Mouse (Mus musculus) cerebellum, postnatal 14 days (tissue): Measurements from ENCODE around the gene Ucp3.

Experiments
- DNase-seq, 2 experiments: peaks; one replicate each; pipeline ENCODE4 v3.0.0; 2021; ENCODE audit warnings: mixed read lengths in 2 of 2

Gene Ucp3

DNA sequence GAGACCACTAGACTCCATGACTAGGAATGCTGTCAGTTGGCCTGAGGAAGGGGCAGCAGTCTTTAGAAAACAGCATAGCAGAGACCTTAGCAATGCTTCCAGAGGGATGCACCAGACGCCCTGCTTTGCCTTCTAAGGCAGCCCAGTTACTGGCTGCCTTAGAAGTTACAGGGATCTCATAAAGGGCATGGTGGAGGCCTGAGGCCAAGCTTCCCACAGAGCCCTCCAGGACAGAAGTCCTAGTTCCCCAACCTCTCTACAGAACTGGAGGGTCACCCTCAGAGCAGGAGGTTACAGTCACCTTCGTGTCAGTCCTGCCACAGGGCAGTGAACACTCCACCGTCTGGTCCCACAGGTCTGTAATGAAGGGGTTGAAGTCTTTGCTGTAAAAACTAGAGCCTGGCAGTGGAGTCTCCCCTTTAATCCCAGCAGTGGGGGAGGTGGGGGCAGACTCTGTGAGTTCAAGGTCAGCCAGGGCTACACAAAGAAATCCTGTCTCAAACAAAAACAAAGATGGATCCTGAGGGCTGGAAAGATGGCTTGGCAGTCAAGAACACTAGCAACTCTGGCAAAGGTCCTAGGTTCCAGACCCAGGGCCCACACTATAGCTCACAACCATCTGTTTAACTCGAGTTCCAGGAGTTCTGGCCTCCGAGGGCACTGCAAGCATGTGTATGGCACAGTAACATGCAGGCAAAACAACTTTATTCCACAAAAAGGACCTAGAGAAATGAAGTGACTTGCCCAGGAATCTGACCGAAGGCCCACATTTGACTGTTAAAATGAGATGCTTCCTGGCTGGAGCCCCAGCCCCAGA, 28.4 kb downstream of the Ucp3 start:
- no peak for DNase-seq

DNA sequence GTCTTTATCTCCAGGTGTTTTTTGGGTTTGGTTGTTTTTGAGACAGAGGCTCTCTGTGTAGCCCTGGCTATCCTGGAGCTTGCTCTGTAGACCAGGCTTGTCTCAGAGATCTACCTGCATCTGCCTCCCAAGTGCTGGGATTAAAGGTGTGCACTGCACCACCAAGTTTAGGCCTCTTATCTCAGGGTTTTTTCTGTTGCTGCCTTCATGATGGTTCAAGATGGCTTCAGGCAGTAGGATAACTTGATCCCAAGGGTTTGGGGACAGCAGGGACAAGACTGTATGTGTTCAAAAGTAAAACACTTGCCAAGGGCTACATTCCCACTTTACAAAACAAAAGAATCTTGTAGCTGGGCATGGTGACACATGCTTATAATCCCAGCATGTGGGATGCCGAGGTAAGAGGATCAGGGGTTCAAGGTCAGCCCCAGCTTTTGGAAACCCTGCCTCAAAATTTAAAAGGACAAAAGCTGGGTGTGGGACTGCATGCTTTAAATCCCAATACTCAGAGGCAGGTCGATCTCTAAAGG, 29.1 kb downstream of the Ucp3 start:
- no peak for DNase-seq

DNA sequence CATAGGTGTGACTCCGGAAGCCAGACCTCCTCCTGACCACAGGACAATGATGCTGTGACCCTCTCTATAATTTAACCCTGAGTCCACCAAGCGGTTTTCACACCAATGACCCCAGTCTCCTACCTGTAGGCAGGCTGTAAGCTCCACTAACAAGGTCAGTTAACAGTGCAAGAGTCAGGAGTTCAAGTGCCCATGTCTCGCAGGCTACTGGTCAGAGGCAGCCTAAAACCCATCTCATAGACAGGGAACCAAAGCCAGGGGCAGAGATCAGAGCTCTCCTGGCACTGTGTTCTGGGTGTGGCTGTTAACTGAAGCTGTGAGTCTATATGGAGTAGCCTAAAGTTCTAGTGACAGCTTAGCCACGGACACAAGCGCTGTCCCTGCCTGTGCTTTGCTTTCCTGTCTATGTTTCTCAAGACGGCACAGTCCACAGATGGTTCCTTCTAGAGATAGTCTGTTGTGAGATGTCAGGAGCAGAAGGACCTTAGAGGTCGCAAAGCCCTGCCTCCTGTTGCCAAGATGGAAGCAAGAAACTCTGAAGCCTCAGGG, 29.7 kb downstream of the Ucp3 start:
- DNase-seq: no peak

DNA sequence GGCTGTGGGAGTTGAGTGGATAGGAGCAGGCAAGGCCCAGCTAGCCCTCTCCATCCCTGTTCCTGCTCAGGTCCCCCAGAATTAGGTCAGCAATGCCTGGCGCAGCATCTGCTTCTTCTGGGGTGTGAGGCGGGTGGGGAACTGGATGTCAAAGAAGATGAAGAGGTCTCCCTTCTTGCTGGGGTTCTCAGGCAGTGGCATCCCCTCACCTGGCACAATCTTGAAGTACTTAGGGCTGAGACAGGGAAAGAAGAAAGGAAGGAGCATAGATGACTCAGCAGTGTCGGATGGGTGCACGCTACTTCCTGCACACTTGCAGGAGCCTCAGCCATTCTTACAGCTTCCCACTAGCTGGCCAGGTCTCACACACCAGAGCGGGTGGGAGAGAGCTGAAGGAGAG, 30.3 kb downstream of the Ucp3 start:
- DNase-seq: no peak

DNA sequence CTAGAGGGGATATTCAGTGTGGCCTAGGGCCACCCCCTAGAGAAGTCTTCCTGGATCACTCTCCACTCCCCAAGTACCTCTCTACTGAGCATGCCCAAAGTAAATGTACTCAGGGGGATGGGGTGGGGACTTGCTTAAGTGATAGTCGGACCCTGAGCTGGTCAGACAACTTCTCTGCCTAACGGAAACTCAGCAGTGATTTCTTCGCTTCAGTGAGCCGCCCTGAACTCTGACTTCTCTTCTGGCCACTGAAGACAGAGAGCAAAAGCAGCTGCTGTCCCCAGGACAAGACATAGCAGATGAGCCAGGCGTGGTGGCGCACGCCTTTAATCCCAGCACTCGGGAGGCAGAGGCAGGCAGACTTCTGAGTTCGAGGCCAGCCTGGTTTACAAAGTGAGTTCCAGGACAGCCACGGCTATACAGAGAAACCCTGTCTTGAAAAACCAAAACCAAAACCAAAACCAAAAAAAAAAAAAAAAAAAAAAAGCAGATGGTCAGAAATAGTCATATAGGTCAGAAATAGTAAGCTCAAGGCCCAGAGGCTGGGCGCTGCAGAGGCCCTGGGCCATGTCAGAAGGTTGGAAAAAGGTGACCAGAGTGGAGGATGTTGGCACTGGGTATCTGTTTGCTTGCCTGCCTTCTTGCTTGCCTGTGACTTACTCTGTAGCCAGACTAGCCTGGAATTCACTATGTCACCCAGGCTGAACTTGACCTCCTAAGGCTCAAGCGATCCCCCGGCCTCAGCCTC, 32.1 kb downstream of the Ucp3 start:
- DNase-seq: no peak

DNA sequence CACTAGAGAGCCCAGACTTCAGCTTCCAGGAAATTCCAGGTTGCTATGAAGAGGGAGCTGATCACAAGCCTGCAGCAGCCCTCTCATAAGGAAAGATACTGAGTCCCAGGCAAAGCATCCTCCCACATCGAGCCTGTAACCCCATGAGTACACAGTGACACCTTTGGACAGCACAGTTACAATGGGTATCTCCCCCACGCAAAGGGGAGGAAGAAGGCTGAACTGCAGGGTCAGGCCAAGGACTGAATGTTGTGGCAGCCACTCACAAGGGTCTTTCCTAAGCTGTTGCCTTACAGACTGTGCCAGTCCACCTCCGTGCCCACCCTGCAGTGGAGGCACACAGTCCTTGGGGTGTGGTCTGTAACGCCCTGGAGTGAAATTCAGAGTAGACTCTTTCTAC, 33.7 kb downstream of the Ucp3 start:
- no peak for DNase-seq

DNA sequence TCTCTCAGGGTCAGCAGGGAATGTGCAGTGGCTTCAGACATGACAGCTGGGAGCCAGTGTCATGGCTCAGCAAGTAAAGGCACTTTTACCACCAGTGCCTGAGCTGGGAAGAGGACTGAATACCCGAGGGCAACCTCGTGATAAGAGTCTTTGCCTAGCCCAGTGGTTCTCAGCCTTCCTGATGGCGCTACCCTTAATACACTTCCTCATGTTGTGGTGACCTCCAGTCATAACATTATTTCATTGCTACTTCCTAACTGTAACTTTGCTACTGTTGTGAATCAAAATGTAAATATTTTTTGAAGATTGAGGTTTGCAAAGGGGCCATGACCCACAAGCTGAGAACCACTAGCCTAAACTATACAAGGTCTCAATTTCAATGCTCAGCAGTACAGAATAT, 35.9 kb downstream of the Ucp3 start:
- DNase-seq: no peak

DNA sequence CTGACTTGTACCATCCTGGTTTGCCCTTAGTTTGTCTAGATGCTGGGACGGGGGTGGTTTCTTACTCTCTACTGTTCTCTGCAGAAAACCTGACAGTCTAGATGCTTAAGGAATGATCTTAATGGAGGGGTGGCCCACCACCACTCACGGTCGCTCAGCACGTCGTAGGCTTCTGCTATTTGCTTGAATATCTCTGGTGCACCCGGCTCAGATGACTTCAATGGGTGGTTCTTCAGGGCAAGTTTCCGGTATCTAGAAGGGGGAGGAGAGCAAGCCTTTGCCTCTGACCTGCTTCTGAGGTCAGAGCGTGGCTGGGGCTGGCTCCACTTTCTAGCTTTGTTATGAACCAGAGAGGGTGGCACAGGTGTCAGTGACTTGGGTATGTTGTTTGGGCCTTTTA, 38.8 kb downstream of the Ucp3 start:
- no peak for DNase-seq

DNA sequence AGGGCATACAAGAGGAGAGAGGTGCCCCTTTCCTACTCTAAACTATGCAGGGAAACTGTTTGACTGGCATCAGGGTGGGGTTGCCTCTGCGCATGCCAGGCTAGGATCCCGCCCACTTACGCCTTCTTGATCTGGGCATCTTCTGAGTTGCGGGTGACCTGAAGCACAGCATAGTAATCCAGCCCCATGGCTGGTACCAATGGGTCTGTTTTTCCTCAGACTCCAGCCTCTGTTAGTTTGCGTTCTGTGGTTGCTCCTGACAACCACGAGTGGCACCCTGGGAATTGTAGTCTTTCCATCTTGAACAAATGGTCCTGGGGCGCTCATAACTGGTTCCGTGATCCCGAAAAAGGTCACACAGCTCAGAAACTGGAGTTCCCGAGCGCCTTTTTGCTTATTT, 41.8 kb downstream of the Ucp3 start, which contains the start of gene Dnajb13:
Gene Dnajb13 (minus strand): TSS at position 388 of the 400 bp plus-strand sequence.
- DNase-seq: no peak

DNA sequence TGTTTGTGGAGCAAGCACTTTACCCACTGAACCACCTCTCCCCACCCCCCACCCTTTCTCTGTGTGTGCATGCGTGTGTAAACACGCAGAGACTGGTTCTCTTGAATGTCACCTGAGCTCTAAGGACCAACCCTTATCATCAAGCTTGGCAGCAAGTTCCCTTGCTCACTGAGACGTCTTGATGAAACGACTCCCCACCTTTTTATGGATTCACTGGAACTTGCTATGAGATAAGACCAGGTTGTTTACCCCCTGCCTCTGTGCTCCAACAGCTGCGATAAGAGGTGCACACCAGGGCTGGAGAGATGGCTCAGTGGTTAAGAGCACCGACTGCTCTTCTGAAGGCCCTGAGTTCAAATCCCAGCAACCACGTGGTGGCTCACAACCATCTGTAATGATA, 47.4 kb downstream of the Ucp3 start:
- no peak for DNase-seq

DNA sequence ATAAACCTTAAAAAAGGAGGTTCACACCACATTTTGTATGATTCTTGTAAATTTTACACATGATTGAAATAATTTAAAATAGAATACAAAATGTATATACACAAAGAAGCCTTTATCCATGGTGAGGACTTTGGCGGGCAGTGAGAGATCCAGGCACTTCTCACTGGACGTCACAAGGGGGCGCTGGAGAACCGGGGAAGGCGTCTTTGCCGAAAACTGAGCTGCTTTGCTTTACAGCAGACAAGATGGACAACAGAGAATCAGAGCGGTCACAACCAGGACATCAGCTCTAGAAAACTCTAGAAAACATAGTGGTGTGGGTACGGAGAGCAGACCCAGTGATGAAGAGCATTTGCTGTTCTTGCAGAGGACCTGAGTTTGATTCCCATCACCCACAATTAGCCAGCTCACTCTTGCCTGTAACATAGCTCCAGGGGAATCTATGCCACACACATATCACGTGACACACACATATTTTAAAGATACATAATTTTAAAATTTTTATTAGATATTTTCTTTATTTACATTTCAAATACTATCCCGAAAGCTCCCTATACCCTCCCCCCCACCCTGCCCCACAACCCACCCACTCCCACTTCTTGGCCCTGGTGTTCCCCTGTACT, 48.0 kb downstream of the Ucp3 start:
- DNase-seq: peak; percentile 90 to 94

DNA sequence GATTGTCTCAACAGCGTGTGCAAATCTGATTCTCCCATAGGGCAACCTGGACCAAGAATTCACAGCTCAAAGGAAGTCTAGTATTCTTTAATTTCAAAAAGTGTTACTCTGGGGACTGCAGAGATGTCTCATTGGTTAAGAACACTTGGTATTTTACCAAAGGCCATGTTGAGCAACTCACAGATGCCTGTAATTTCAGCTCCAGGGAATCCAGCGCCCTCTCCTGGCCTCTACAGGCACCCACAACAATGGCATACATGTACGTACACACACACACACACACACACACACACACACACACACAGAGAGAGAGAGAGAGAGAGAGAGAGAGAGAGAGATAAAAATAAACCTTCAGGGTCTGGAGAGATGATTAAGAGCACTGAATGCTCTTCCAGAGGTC, 49.4 kb downstream of the Ucp3 start:
- no peak for DNase-seq

DNA sequence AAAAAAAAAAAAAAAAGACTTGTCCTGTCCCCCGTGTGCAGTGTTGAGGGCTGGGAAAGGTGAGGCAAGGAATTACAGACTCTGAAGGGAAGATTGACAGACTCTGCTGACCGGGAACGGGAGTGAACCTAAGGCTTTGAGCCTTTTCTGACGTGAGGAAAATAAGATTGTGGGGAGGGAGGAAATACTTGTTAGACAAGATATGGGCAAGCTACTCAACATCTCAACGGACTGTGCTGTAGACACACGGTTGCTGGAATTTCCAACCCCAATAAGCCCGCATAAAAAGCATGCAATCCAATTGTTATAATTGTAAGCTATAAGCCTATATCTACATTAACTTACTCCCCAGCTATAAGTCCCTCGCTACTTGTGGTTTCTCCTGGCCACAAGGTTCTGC, 51.9 kb downstream of the Ucp3 start:
- no peak for DNase-seq

DNA sequence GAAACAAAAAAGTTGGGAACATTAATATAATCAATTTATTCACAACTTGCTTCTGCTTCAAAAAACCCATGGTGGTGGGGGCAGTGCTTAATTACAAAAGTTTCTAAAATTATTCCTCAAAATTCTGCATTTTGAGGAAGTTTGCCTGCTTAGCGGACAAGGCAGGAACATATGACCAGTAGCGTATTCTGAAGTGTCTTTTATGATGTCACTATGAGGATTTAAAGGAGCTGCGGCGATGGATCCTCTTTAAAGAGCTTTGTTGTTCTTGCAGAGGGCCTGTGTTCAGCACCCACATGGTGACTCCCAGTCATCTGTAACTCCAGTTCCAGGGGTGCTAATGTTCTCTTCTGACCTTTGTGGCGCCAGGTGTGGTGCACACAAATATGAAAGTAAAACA, 58.0 kb downstream of the Ucp3 start:
- DNase-seq: no peak

DNA sequence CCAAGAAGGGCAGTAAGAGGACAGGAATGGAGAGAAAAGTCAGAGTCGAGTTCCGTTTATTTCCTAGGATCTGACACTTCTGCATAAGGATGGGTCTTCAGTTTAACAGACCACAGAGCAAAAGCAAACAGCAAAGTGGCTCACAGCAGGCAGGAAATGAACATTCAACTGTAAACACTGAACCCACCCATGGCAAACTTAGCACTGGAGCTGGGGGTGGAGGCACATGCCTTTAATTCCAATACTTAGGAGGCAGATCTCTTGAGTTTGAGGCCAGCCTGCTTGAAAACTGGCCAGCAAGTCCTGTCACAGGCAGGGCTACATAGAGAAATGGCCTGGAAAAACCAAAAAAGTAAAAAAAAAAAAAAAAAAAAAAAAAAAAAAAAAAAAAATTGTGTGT, 60.7 kb downstream of the Ucp3 start:
- DNase-seq: no peak

DNA sequence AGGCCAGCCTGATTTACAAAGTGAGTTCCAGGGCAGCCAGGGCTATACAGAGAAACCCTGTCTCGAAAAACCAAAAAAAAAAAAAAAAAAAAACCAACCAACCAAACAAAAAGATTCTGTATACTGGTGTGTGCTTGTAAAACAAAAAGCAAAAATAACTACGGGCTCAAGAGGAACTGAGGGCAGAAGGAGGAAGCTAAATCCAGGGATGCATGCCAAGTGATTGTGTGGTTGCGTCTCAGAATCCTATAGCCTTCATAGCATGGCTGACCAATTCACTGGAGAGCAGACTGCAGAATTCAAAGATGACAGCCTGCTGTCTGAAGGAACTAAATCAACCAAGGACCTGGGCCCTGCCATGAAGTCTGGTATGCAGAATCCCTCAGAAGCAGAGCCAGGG, 61.4 kb downstream of the Ucp3 start:
- DNase-seq: no peak

DNA sequence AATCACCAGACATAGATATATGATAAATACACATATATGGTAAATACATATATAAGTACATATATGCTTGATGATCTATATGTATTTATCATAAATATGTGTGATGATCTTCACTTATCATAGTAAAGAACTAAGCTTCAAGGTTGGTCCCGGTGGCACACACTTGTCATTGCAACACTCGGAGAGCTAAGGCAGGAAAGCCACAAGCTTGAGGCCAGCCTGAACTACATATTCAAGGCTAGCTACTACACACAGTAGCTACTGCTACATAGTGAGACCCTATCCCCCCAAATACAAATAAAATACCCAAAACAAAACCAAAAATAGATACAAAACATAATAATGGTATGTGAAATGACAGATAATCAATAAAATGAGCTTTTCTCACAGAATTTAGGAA, 63.0 kb downstream of the Ucp3 start:
- no peak for DNase-seq
